Mouse (Mus musculus) stomach, postnatal 0 days (tissue): ENCODE data around the gene Mlh1. TPM values are rescaled to one million over a fixed set of nuclear protein-coding genes. Genes with fewer than 3 reads are reported as not detected.

Source experiments
- ATAC-seq: fragments of 200-750 bp; cut with Nextera tagmentation; 2 replicates; pipeline ENCODE4 v1.8.0; 2017; ENCODE audit not compliant: low FRiP score, low TSS enrichment
- DNase-seq: peaks from one replicate; pipeline ENCODE4 v3.0.0-alpha.2; 2016; ENCODE audit warnings: low spot score
- H3K27ac ChIP-seq: fragments of 300-500 bp; sonication (generic); replicated peaks from 2 replicates; pipeline ENCODE4 v1.5.1; 2014; ENCODE audit warnings: mild to moderate bottlenecking, control low read depth
- H3K27me3 ChIP-seq: fragments of 300-500 bp; sonication (generic); 2 replicates; pipeline ENCODE4 v1.6.1; 2014; ENCODE audit warnings: low read length; ENCODE audit not compliant: control insufficient read depth, insufficient read depth
- H3K36me3 ChIP-seq: fragments of 300-500 bp; sonication (generic); 2 replicates; pipeline ENCODE4 v1.6.1; 2014; ENCODE audit warnings: low read length, mixed read lengths; ENCODE audit not compliant: control insufficient read depth, insufficient read depth
- H3K4me1 ChIP-seq: fragments of 300-500 bp; sonication (generic); replicated peaks from 2 replicates; pipeline ENCODE4 v1.6.1; 2014; ENCODE audit warnings: antibody characterized with exemption; ENCODE audit not compliant: control insufficient read depth, insufficient read depth
- H3K4me2 ChIP-seq: fragments of 300-500 bp; sonication (generic); replicated peaks from 2 replicates; pipeline ENCODE4 v1.6.1; 2014; ENCODE audit warnings: low read depth, mild to moderate bottlenecking, control low read depth, moderate library complexity
- H3K4me3 ChIP-seq: fragments of 300-500 bp; sonication (generic); 2 replicates; pipeline ENCODE4 v1.5.1; 2014; ENCODE audit warnings: low read depth, low read length, control low read depth
- H3K9ac ChIP-seq: fragments of 300-500 bp; sonication (generic); 2 replicates; pipeline ENCODE4 v1.6.1; 2014; ENCODE audit warnings: mild to moderate bottlenecking, low read length, control low read depth, mixed read lengths
- H3K9me3 ChIP-seq: fragments of 300-500 bp; sonication (generic); 2 replicates; pipeline ENCODE4 v1.6.1; 2016; ENCODE audit warnings: low read length; ENCODE audit not compliant: control insufficient read depth
- CTCF ChIP-seq: IDR thresholded peaks from 2 replicates; pipeline ENCODE4 v1.5.1; 2016; ENCODE audit warnings: antibody characterized with exemption, low read depth, mild to moderate bottlenecking, moderate library complexity
- EP300 ChIP-seq: optimal IDR thresholded peaks from 2 replicates; pipeline ENCODE3; 2016; ENCODE audit warnings: antibody characterized with exemption
- WGBS: fragments of 180-500 bp; shearing (Covaris S2); extraction: QIAGEN DNeasy Blood & Tissue Kit; methylation state at CpG from one replicate; pipeline ENCODE4 v1.1.7; 2014; 5-methylcytosine and 5-hydroxymethylcytosine counted together
- polyA plus RNA-seq: library from polyadenylated mRNA; unstranded; fragments of >200 nt; fragmentation: Nextera tagmentation; extraction: Ambion mirVana; gene quantifications from 2 replicates; pipeline ENCODE4 v1.2.1, GENCODE M21; 2015

Mlh1 gene
- polyA plus RNA-seq, 1 experiment from 2014 or later, result 16.1 TPM

DNA sequence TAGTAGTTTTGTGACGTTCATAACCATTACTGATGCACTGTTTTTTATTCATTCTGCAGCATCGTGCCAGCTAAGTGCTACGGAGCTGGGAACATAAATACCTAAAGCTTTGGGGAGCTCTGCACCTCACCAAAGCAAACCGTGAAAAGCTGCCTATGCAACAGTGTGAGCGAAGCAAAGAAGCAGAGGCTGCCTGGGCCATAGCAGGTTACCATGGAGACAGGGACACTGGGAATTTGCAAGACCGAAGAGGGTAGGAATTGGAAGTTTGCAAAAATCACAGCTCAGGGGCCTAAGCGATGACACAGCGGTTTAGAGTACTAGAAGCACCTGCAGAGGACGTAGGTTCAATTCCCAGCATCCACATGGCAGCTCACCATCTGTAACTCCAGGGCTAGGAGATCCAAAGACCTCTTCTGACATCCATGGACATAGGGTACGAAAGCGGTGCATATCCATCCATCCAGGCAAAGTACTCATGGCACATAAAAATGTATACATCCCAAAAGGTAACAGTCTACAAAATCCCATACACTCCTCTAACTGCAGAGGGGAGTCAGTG is 19.0 kb upstream of the Mlh1 start:
- no peak overlapping the region for H3K4me3 ChIP-seq
- H3K4me2 ChIP-seq, result no peak overlapping the region
- H3K4me1 ChIP-seq, result no peaks in the 10 kb centered on the region
- no peaks in the 10 kb centered on the region for H3K36me3 ChIP-seq
- TF ChIP-seq EP300 (no peak), CTCF (no peak)
- DNase-seq, result no peak
- no peak overlapping the region for H3K9ac ChIP-seq
- no peak overlapping the region for H3K27ac ChIP-seq
- ATAC-seq, result no peak
- WGBS, result 75% methylated on average over 11 of the region's 11 CpGs
- H3K27me3 ChIP-seq, result no peaks in the 10 kb centered on the region
- H3K9me3 ChIP-seq, result no peaks in the 10 kb centered on the region

DNA sequence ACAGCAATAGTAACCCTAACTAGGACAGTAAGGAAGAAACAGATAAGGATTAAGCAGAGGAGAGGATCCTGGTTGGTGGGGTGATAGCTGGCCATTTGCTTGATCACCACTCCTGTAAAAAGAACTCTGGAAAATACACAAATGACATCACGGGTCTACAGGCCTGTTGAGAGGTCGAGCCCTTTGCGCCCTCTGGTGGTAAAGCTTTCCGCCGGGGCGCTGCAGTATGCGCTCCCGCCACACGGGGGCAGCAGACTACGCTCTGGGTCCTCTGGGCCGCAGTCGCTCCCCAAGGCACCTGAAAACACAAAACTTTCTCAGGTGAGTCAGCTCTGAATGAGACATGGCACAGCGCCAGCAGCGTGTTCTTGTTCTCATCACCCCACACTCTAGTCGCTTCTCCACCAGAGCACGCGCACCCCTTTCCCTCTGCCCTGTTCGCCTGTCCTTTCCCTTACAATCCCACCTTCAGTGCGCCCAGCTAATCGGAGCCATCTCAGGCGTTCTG is 18.3 kb upstream of the Mlh1 start:
- H3K9me3 ChIP-seq, result no peaks in the 10 kb centered on the region
- no peaks in the 10 kb centered on the region for H3K4me1 ChIP-seq
- H3K27ac ChIP-seq, result no peak overlapping the region
- DNase-seq (peak; percentile 96), ATAC-seq (peak; percentile 93)
- peak overlapping the region; percentile 11 for H3K4me2 ChIP-seq
- no peaks in the 10 kb centered on the region for H3K36me3 ChIP-seq
- WGBS, result 12% methylated on average over 21 of the region's 21 CpGs
- no peak overlapping the region for H3K4me3 ChIP-seq
- no peaks in the 10 kb centered on the region for H3K27me3 ChIP-seq
- TF ChIP-seq CTCF (peak; percentile 100), EP300 (no peak)
- no peak overlapping the region for H3K9ac ChIP-seq

DNA sequence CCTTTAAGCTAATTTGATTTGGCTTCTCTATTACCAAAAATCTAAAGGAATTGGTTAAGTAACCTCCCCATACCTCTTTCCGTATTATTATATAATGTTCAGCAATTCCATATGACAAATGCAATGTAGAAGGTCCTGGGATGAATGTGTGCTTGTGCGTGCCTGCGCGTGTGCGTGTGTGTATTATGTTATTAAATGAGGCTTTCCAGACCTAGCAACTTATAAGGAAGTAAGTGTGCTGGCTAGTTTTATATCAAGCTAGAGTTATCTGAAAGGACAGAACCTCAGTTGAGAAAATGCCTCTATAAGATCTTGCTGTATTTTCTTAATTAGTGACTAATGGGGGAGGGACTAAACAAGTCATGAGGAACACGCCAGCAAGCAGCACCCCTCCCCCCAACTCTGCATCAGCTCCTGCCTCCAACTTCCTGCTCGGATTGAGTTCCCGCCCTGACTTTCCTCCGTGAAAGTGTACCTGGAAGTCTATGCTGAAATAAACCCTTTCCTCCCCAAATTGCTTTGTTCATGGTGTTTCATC is 17.8 kb upstream of the Mlh1 start:
- Histone ChIP-seq H3K36me3 (no peaks in the 10 kb centered on the region), H3K9me3 (no peaks in the 10 kb centered on the region), H3K4me1 (no peaks in the 10 kb centered on the region), H3K4me2 (peak overlapping the region; percentile 11), H3K4me3 (no peak overlapping the region), H3K9ac (no peak overlapping the region), H3K27me3 (no peaks in the 10 kb centered on the region), H3K27ac (no peak overlapping the region; the same call in 1 of the 2 replicates)
- DNase-seq, result peak; percentile 86
- peak; percentile 91 for ATAC-seq
- WGBS, result 41% methylated on average over 9 of the region's 9 CpGs
- no peak for TF ChIP-seq CTCF
- TF ChIP-seq EP300, result peak; percentile 19

DNA sequence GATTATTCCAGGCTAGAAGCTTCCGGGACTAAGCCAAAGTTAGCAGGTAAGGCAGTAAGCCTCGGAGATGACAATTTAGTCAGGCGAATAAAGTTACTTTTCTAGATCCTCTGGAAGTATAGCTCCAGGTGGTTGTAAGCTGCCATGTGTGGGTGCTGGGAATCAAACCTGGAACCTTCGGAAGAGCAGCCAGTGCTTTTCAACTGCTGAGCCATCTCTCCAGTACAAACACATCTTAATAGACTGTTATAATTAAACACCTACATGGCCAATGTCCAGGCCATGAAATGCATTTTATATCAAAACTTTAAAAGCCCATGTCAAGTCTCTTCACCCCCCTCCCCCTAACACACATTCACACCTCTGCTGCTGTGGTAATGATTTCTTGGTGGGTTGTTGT is 16.4 kb upstream of the Mlh1 start:
- WGBS, result 94% methylated on average over 4 of the region's 4 CpGs

DNA sequence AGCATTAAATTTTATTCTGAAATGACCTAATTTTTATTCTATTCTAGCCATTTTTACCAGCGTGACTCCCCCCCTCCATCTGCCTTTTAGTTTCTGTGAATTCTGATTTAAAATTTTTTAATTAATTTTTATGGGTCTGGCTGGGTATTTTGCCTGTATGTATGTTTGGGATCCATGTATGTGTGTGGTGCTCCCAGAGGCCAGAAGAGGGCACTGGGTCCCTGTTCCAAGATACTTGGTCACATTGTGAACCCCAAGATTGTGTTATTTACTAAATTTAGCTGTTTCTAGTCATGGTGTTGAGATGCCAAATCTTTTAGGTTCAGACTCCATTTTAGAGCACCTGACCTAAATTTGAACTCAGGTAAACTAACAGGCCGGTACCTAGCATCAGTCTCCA is 14.9 kb upstream of the Mlh1 start:
- no peak overlapping the region for H3K4me3 ChIP-seq
- H3K4me1 ChIP-seq, result no peaks in the 10 kb centered on the region
- no peaks in the 10 kb centered on the region for H3K9me3 ChIP-seq
- no peaks in the 10 kb centered on the region for H3K36me3 ChIP-seq
- TF ChIP-seq EP300 (no peak), CTCF (peak; percentile 31)
- H3K27ac ChIP-seq, result no peak overlapping the region
- H3K27me3 ChIP-seq, result no peaks in the 10 kb centered on the region
- DNase-seq, result no peak
- no peak overlapping the region for H3K9ac ChIP-seq
- ATAC-seq, result no peak
- 85% methylated on average over 2 of the region's 2 CpGs for WGBS
- no peak overlapping the region for H3K4me2 ChIP-seq

More for the DNA sequence above, 16.4 kb upstream of the Mlh1 start:
- no peak overlapping the region for H3K9ac ChIP-seq
- H3K27ac ChIP-seq, result no peak overlapping the region
- no peaks in the 10 kb centered on the region for H3K9me3 ChIP-seq
- no peak overlapping the region for H3K4me2 ChIP-seq
- H3K27me3 ChIP-seq, result no peaks in the 10 kb centered on the region
- ATAC-seq (no peak), DNase-seq (no peak)
- no peaks in the 10 kb centered on the region for H3K36me3 ChIP-seq
- no peak overlapping the region for H3K4me3 ChIP-seq
- TF ChIP-seq CTCF (no peak), EP300 (no peak)
- no peaks in the 10 kb centered on the region for H3K4me1 ChIP-seq

DNA sequence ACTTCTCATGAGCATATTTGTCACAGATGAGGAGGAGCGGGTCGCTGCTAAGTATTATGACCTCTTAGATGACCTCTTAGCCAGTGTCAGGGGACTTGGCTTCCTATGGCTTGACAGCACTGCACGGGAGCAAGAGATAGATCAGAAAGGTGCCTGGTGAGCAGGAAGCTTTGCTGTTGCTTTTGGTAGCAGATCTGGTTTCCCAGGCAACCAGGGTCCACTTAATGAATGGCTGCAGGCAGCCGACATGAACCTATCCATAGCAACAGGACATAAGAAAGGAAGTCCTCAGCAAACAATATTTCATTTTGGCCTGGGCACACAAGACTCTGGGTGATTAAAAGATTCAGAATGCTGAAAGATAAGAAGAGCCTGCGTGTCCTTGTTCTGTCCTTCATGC is 14.1 kb upstream of the Mlh1 start:
- 11% methylated on average over 5 of the region's 5 CpGs for WGBS
- H3K4me1 ChIP-seq, result no peaks in the 10 kb centered on the region
- no peak overlapping the region for H3K4me2 ChIP-seq
- no peak for TF ChIP-seq CTCF
- no peak for TF ChIP-seq EP300
- no peaks in the 10 kb centered on the region for H3K27me3 ChIP-seq
- ATAC-seq (no peak), DNase-seq (no peak)
- no peaks in the 10 kb centered on the region for H3K36me3 ChIP-seq
- H3K27ac ChIP-seq, result no peak overlapping the region
- H3K9ac ChIP-seq, result no peak overlapping the region
- no peaks in the 10 kb centered on the region for H3K9me3 ChIP-seq
- no peak overlapping the region for H3K4me3 ChIP-seq
